Comparison of ENCODE assay signal across 21 mouse cellular contexts in the genomic region with DNA sequence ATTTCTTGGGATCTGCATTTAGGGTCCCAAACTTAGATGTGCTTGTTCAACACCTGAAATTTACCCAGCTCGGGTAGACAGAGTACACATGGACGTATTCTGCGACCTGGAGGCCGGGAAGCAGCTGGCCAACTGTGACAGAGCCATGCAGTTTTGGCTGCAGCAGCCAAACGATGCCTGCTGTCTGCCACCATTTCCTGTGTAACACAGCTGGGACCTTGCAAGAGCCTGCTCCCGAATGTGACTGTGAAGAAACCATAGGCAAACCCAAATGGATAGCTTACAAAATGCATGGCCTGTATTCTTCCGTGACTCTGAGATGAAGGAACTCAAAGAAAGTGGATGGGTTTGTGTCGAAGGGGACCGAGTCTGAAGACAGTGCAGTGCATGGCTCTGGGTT. TPM values are rescaled to one million over a fixed set of nuclear protein-coding genes. Genes with fewer than 3 reads are reported as not detected.
DNase-seq lines count a peak whose midpoint lies in the region; ATAC-seq and TF ChIP-seq lines count a peak whose summit lies in the region.
"Had no signal": no experiment of that assay in that cellular context is flagged by ENCODE, and none has a peak within 500 bp of the region (broad histone marks: within the 10 kb centered on the region; RNA-seq: fewer than 3 reads in every experiment).

No protein-coding gene starts in this region.

- H3K9me3 ChIP-seq in megakaryocyte, embryonic 14.5 days = peaks cover 11% of the 10 kb centered on the region
- H3K9me3 ChIP-seq: forebrain, embryonic 10.5 days; heart, embryonic 15.5 days; midbrain, embryonic 13.5 days; neural tube, embryonic 15.5 days had no signal

- no peak overlapping the region for H3K27ac ChIP-seq in layer of hippocampus, adult 2 months
- H3K27ac ChIP-seq: forebrain, embryonic 10.5 days; heart, embryonic 15.5 days; liver, embryonic 14.5 days; midbrain, embryonic 13.5 days; neural tube, embryonic 15.5 days had no signal

- H3K4me3 ChIP-seq in megakaryocyte, embryonic 14.5 days (replicated peaks) = peak overlapping the region; percentile 42
- H3K4me3 ChIP-seq in layer of hippocampus, adult 2 months = no peak overlapping the region
- H3K4me3 ChIP-seq: forebrain, embryonic 10.5 days; heart, embryonic 15.5 days; midbrain, embryonic 13.5 days; neural tube, embryonic 15.5 days had no signal

- ATAC-seq in megakaryocyte, adult 5-6 weeks (ENCODE audit: poor library complexity, severe bottlenecking) = no peak
- ATAC-seq: inflammation-experienced regulatory T-cells, adult 6 months; lung, postnatal 0 days; midbrain, embryonic 13.5 days had no signal

- no peaks in the 10 kb centered on the region for H3K36me3 ChIP-seq in megakaryocyte, embryonic 14.5 days (replicated peaks; ENCODE audit: low read length)
- H3K36me3 ChIP-seq: forebrain, embryonic 10.5 days; heart, embryonic 15.5 days; midbrain, embryonic 13.5 days; neural tube, embryonic 15.5 days had no signal

- TF ChIP-seq CTCF in layer of hippocampus, adult 2 months (conservative IDR thresholded peaks at IDR 0.05) = no peak

- peaks cover 9% of the 10 kb centered on the region for H3K27me3 ChIP-seq in megakaryocyte, embryonic 14.5 days (replicated peaks)
- H3K27me3 ChIP-seq: midbrain, embryonic 13.5 days; neural tube, embryonic 15.5 days had no signal

- DNase-seq in heart, adult 11 months = peak; percentile 62
- no peak for DNase-seq in heart, adult 8-10 months (ENCODE audit: low spot score)
- DNase-seq in thymus, postnatal 0 days (ENCODE audit: low spot score) = peak; percentile 67
- no peak for DNase-seq in layer of hippocampus, adult 2 months (ENCODE audit: low spot score in 2 of 2)
- no peak for DNase-seq in right cerebral cortex, postnatal 10 days (ENCODE audit: low spot score in 2 of 2)
- DNase-seq: adrenal gland, postnatal 14 days; cerebellum, postnatal 25 days; embryo, embryonic 11 days; gastrocnemius, postnatal 10 days; heart, adult 18-20 months; kidney, postnatal 36 days; layer of hippocampus, adult 9-11 months had no signal

- peaks cover 26% of the 10 kb centered on the region for H3K4me1 ChIP-seq in megakaryocyte, embryonic 14.5 days

RNA-seq across cellular contexts. Expression of gene Zdhhc14, which starts 4.2 kb away (rescaled TPM):
- total RNA-seq in heart, adult 8-10 months (2022) = 1 to 10 TPM; 4.4 to 5.6 (median 5.0) TPM
- 8.5 and 12.5 TPM in 2 replicates for polyA plus RNA-seq in megakaryocyte, embryonic 14.5 days (2012; ENCODE audit: insufficient read depth, low replicate concordance)
- 0.87 and 1.6 TPM in 2 replicates for total RNA-seq in megakaryocyte, adult 5-6 weeks (2015)
- 0.94 and 1.4 TPM in 2 replicates for total RNA-seq in megakaryocyte, adult 5-6 weeks (2017)
- polyA plus RNA-seq in thymus, postnatal 0 days (2015; fragmentation: Nextera tagmentation; extraction: Ambion mirVana) = 3.5 and 4.0 TPM in 2 replicates
- total RNA-seq in layer of hippocampus, adult 2 months (2021) = 10 to 100 TPM; 40.6 to 48.6 TPM

RNA-seq across cellular contexts. Expression of gene Tmem242, which starts 48.1 kb away (rescaled TPM):
- 100 to 1,000 TPM; 163 to 170 (median 167) TPM for total RNA-seq in heart, adult 8-10 months (2022)
- 14.4 and 50.8 TPM in 2 replicates for polyA plus RNA-seq in megakaryocyte, embryonic 14.5 days (2012; ENCODE audit: insufficient read depth, low replicate concordance)
- 39.9 and 40.9 TPM in 2 replicates for total RNA-seq in megakaryocyte, adult 5-6 weeks (2015)
- total RNA-seq in megakaryocyte, adult 5-6 weeks (2017) = 27.0 and 30.4 TPM in 2 replicates
- 113 and 120 TPM in 2 replicates for polyA plus RNA-seq in thymus, postnatal 0 days (2015; fragmentation: Nextera tagmentation; extraction: Ambion mirVana)
- total RNA-seq in layer of hippocampus, adult 2 months (2021) = 10 to 100 TPM; 75.2 to 77.0 TPM

Comparison
In these comparisons a context has a peak if more than half of its experiments do, and no peak if none do; other contexts are left out.
1. DNase-seq: peak in heart, adult 11 months (single experiment) and thymus, postnatal 0 days (single experiment); none in heart, adult 8-10 months (single experiment), layer of hippocampus, adult 2 months (0 of 2) and right cerebral cortex, postnatal 10 days (0 of 2).
2. RNA of gene Zdhhc14, which starts 4.2 kb away (total RNA-seq): 40.6 to 48.6 TPM in layer of hippocampus, adult 2 months; 4.4 to 5.6 TPM in heart, adult 8-10 months and 0.87 to 1.6 TPM in megakaryocyte, adult 5-6 weeks; every median in the first group is over 4 times any median in the second.